Mouse (Mus musculus) MEL (cell line): ENCODE measurements at regions not wholly inside any gene's neighbourhood (a gene's known extent, or its start where the extent isn't known, plus 50 kb on each side); places are given as distances from the start of the nearest gene placed in this dataset.

Source experiments
- EP300 ChIP-seq, 2 experiments: IDR thresholded peaks; 2 replicates each; pipeline ENCODE4 v1.6.1; 2011; ENCODE audit warnings: improper control_type of control experiment in 2 of 2, low read length in 2 of 2, low read depth in 1 of 2, mild to moderate bottlenecking in 1 of 2
- KAT2A ChIP-seq: conservative IDR thresholded peaks from 2 replicates; pipeline ENCODE4 v1.6.1; 2012; ENCODE audit warnings: low read depth, low read length, improper control_type of control experiment, inconsistent platforms
- POLR2A ChIP-seq, 2 experiments: IDR thresholded peaks; 2 replicates each; pipeline ENCODE4 v1.6.1; 2011 to 2012; ENCODE audit warnings: low read length in 2 of 2, mild to moderate bottlenecking in 2 of 2, control low read depth in 1 of 2, improper control_type of control experiment in 1 of 2, low read depth in 1 of 2, moderate library complexity in 1 of 2; ENCODE audit not compliant: control insufficient read depth in 1 of 2, insufficient read depth in 1 of 2, poor library complexity in 1 of 2
- RAD21 ChIP-seq: IDR thresholded peaks from 2 replicates; pipeline ENCODE4 v1.6.1; 2011; ENCODE audit warnings: mild to moderate bottlenecking, low read depth, low read length, improper control_type of control experiment

GRCm38 (mm10) chr16:55379189-55379588 lies 81.4 kb upstream of the Zpld1 start:
- no peak for TF ChIP-seq POLR2A (IDR thresholded peaks at IDR 0.05; ENCODE audit: control insufficient read depth in 1 of 2, insufficient read depth in 1 of 2, low read depth in 1 of 2, low read length in 2 of 2, poor library complexity in 1 of 2)
- no peak for TF ChIP-seq EP300 (IDR thresholded peaks at IDR 0.05; ENCODE audit: low read depth in 1 of 2, low read length in 2 of 2)
- no peak for TF ChIP-seq RAD21
- no peak for TF ChIP-seq KAT2A
